ENCODE assay signal across 16 mouse cellular contexts in the genomic region with DNA sequence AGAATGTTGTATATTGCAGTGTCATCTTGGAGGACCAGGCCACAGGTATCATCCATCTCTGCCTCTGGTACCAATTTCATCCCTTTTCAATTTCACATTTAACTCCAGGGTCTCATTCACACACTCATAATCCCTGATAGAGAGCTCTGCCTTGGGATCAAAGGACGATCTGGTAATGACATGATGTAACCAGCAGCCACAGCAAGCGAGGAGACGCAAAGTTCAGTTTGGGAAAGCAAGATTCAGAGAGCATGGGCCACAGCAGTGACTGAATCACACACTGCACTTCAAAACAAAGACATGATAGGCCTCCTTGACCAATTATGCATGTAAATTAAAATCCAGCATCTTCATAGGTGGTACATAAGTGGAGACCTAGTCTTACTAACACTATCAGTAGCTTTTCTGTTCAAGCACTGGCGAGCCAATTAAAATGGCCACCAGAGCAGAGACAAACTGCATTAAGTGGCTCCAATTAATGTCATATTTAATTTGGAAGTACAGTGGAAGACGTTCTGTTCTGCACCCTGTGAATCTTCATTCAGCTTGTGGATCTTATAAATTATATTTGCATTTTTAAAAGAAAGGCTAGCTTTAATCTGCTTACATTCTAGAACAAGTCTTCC.
"Had no signal": no experiment of that assay in that cellular context is flagged by ENCODE, and none has a peak within 500 bp of the region (broad histone marks: within the 10 kb centered on the region; RNA-seq: fewer than 3 reads in every experiment).

No protein-coding gene starts in this region.

- H3K4me2 ChIP-seq: liver, embryonic 13.5 days had no signal

- H3K9ac ChIP-seq: liver, embryonic 13.5 days had no signal

- H3K27ac ChIP-seq: kidney, postnatal 0 days; layer of hippocampus, adult 2 months; liver, embryonic 13.5 days; macrophage; stomach, postnatal 0 days had no signal

- DNase-seq: kidney, adult 18-20 months; kidney, postnatal 25 days; layer of hippocampus, adult 9-11 months; liver, embryonic 13.5 days; lung, adult 2 months; lung, postnatal 14 days; right cerebral cortex, postnatal 14 days; right cerebral cortex, postnatal 4 days; thymus, adult 2 months; thymus, postnatal 14 days; thymus, postnatal 4 days had no signal

- H3K4me1 ChIP-seq: liver, embryonic 13.5 days had no signal

- H3K9me3 ChIP-seq: liver, embryonic 13.5 days had no signal

- H3K4me3 ChIP-seq: layer of hippocampus, adult 2 months; liver, embryonic 13.5 days had no signal

- ATAC-seq: intestine, embryonic 16.5 days had no signal

- H3K36me3 ChIP-seq: liver, embryonic 13.5 days had no signal

- H3K27me3 ChIP-seq: liver, embryonic 13.5 days had no signal
